Mouse (Mus musculus): ENCODE data around the gene Ggnbp2. TPM values are rescaled to one million over a fixed set of nuclear protein-coding genes. Genes with fewer than 3 reads are reported as not detected.

The Ggnbp2 gene
- total RNA-seq, 2 experiments from 2014 or later, result 159 to 179 TPM

Other genes starting within 250 kb of the Ggnbp2 start
- gene Mrm1, start 51.3 kb downstream of the Ggnbp2 start, total RNA-seq (2015; ENCODE audit: low replicate concordance), result 129 and 155 TPM in 2 replicates
- 114 and 139 TPM in 2 replicates for gene Mrm1, start 51.3 kb downstream of the Ggnbp2 start, total RNA-seq (2017; ENCODE audit: low replicate concordance)
- 897 and 1,040 TPM in 2 replicates for gene Dhrs11, start 41.8 kb downstream of the Ggnbp2 start, total RNA-seq (2015; ENCODE audit: low replicate concordance)
- gene Dhrs11, start 41.8 kb downstream of the Ggnbp2 start, total RNA-seq (2017; ENCODE audit: low replicate concordance), result 707 and 838 TPM in 2 replicates
- 2.3 and 4.8 TPM in 2 replicates for gene Myo19, start 9.3 kb upstream of the Ggnbp2 start, total RNA-seq (2015; ENCODE audit: low replicate concordance)
- 0.94 and 3.6 TPM in 2 replicates for gene Myo19, start 9.3 kb upstream of the Ggnbp2 start, total RNA-seq (2017; ENCODE audit: low replicate concordance)
- 0.63 and 0.96 TPM in 2 replicates for gene Pigw, start 9.5 kb upstream of the Ggnbp2 start, total RNA-seq (2015; ENCODE audit: low replicate concordance)
- gene Pigw, start 9.5 kb upstream of the Ggnbp2 start, total RNA-seq (2017; ENCODE audit: low replicate concordance), result 1.2 and 2.6 TPM in 2 replicates
- 1.5 and 6.5 TPM in 2 replicates for gene Znhit3, start 45.5 kb upstream of the Ggnbp2 start, total RNA-seq (2015; ENCODE audit: low replicate concordance)
- gene Znhit3, start 45.5 kb upstream of the Ggnbp2 start, total RNA-seq (2017; ENCODE audit: low replicate concordance), result 3.7 and 9.1 TPM in 2 replicates
- gene Car4, start 87.0 kb upstream of the Ggnbp2 start, total RNA-seq (2015; ENCODE audit: low replicate concordance), result not detected in 2 replicates
- not detected in 2 replicates for gene Car4, start 87.0 kb upstream of the Ggnbp2 start, total RNA-seq (2017; ENCODE audit: low replicate concordance)

All from erythroblast, adult 5-6 weeks (primary cell).